Mouse (Mus musculus) liver, postnatal 0 days (tissue): Measurements from ENCODE around the gene Lama5.

ENCODE experiments used
- CTCF ChIP-seq: sonication (generic); IDR thresholded peaks from 2 replicates; pipeline ENCODE4 v1.5.1; 2016; ENCODE audit warnings: antibody characterized with exemption, low read depth
- EP300 ChIP-seq: IDR thresholded peaks from 2 replicates; pipeline ENCODE4 v1.6.1; 2016; ENCODE audit warnings: antibody characterized with exemption, low read depth, mild to moderate bottlenecking

GRCm38 (mm10) chr2:180219145-180219943, 6.3 kb downstream of the Lama5 start:
- TF ChIP-seq CTCF, result no peak
- no peak for TF ChIP-seq EP300
